Mouse (Mus musculus): ENCODE data around the gene Gm6169.
"Not testable (repeated sequence)": the region's sequence is repeated elsewhere in the genome, so short reads cannot be mapped to it uniquely, and the experiment has no call there.

Gm6169 gene

DNA sequence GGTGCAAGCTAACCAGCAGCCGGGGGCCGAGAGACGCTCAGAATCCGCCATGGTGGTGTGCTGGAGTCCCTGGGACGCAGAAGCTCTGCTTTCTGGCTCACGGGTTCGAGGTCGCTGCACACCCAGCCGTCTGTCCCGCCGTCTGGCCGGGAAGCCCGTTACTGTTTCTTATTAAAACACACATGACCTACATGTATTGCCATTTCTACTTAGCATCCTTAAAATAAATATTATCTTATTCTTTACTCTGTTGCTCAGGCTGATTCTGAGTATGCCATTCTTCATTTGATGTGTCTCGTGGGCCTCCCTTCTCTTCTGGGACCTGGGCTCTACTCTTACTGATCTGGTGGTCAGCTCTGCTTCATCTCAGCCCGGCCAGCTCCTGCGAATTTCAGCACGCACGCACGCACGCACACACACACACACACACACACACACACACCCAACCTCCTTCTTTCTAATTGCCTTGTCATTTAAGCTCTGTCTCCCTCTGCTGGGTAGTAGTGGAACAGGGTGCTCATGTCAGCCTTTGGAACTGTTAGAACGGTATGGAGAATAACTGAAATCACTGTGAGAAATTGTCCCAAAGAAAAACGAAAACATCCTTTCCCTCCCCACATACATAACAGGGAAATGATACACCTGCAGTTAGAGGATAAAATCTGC, at the start of gene Gm6169:
Gene Gm6169 (minus strand): TSS at position 51 of the 666 bp plus-strand sequence.
- ATAC-seq (ENCODE audit: low TSS enrichment) = peak; percentile 86

GRCm38 (mm10) chr13:97145834-97146233, 46.8 kb upstream of the Gm6169 start:
- no peak for ATAC-seq (ENCODE audit: low TSS enrichment)

GRCm38 (mm10) chr13:97142321-97142720, 43.3 kb upstream of the Gm6169 start:
- ATAC-seq (ENCODE audit: low TSS enrichment) = no peak

GRCm38 (mm10) chr13:97138404-97138931, 39.4 kb upstream of the Gm6169 start:
- ATAC-seq (ENCODE audit: low TSS enrichment) = not testable (repeated sequence)

DNA sequence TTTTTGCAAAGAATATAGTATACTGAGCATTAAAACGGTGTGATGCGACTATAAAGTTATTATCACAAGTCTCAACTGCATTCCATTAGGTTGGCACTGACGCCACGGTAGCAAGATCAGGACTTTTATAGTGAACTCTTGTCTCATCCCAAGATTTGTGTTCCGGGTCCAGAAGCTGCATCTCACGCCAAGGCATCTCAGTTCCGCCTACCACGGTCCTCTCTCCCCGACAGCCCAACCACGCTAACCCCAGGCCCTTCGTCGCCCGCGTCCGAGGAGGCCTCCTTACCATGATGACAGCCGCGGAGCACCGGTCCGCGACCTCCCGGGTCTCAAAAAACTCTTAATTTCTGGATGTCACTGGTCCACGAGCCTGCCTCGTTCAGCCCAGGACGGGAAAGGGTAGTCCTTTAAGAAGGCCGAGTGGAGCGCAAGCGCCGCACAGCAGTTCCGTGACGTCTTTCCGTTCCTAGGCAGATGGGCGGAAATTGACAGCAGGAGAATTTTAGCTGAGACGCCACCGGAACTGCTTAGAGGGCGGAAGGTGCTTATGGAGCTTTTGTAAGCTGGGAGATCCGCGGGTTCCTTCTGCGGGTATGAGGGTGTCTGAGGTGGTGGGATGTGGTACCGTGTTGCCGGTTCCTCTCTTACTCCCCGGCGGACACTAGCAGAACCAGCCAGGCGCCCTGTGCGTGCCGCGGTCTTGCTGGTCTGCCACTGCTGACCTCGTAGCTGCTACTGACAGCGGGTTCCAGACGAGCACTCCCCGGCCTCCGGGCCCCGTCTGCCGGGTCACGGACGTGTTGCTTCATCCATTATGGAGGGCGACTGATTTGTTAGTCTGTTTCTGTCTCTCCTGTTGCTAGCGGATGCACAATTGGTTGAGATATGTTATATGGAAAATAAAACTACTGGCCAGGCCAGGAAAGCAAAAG, 38.7 kb upstream of the Gm6169 start, which contains the start of the genes Gfm2 and Nsa2:
Gene Gfm2 (plus strand): TSS at position 472 of the 935 bp plus-strand sequence.
Gene Nsa2 (minus strand): TSS at position 472 of the 935 bp plus-strand sequence.
- peak; percentile 99 for ATAC-seq (ENCODE audit: low TSS enrichment)

DNA sequence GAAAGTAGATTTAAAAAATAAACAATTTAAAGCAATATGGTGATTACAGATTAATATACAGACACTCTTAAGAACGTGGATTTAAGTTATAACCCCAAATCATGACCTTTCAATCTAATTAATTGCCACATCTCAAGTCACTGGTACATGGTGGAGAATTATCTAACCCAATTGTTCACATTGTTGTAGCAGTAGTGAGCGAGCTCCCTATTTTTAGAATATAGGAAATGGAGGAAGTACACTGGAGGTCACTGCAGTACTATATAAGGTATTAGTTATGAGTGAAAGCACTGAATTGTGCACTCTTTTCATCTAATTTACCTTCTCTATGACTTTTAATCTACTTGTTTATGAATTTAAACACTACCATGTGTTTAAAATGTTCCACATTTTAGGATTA, 31.4 kb upstream of the Gm6169 start:
- not testable (repeated sequence) for ATAC-seq (ENCODE audit: low TSS enrichment)

DNA sequence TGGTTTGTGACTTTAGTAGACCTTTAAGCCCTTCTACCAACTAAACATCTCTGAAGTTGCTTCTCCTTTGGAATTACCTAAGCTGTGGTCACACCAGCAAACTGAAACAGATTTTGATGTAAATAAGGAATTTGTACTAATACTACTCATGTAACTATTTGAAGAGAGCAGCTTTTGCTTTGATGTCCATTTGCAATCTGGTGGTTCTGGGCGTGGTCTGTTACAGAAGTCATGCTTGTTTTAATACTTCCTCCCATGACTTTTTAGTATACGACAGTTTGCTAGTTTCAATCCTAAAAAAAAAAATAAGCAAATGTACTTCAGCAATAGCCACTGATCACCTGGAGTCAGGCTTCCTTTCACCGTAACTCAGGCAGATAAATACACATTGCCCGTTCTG, 30.6 kb upstream of the Gm6169 start:
- not testable (repeated sequence) for ATAC-seq (ENCODE audit: low TSS enrichment)

DNA sequence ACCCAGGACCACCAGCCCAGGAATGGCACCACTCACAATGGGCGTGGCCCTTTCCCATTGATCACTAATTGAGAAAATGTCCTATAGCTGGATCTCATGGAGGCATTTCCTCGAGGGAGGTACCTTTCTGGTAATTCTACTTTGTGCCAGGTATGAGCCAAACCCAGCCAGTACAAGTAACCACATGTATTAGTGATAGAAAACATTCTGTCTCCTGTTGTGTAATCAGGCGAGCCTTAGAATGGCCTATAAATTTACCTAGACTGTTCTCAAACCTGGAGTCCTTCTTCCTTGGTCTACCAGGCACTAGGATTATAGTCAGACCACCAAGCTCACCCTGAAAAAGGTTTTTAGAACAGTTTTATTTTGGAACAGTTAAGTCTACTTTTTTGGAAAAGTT, 22.3 kb upstream of the Gm6169 start:
- no peak for ATAC-seq (ENCODE audit: low TSS enrichment)

DNA sequence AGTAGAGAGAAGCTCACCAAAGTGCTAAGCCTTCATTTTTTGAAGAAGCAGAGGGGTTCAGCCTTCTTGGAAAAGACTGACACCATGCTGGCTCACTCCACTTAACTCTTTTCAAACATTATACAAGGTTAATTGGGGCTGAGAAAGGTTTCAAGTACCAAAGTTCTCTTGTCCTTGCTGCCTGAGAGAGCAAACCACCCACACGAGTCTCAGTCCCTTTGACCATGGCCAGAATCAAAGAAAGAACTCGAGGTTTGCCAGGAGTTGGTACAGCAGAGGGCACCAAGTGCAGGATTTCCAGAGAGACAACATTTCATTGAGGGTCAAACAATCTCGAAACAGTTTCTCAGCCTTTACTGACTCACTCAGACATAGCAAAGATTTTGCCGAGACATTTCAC, 10.0 kb upstream of the Gm6169 start:
- ATAC-seq (ENCODE audit: low TSS enrichment) = no peak

DNA sequence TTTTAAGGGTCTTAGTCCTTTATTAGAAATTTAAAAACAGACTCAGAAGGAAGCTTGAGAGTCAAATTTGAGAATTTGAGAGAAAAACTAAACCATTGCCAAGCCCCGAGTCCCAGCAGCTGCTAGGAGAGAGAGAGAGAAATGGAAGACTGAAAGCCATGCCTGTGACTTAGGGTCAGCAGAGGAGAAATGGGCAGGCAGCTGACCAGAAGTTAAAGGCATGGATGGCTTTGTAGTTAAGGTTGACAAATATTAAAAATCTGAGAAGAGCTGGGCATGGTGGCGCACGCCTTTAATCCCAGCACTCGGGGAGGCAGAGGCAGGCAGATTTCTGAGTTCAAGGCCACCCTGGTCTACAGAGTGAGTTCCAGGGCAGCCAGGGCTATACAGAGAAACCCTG, 8.7 kb upstream of the Gm6169 start:
- not testable (repeated sequence) for ATAC-seq (ENCODE audit: low TSS enrichment)

- 0 out of 2 replicates have a peak, but pooled peaks have one; percentile 47 for ATAC-seq (ENCODE audit: low TSS enrichment)
Measured at GRCm38 (mm10) chr13:97104996-97105395, 6.0 kb upstream of the Gm6169 start.

GRCm38 (mm10) chr13:97095726-97096125, 3.3 kb downstream of the Gm6169 start:
- ATAC-seq (ENCODE audit: low TSS enrichment) = peak; percentile 18; the same call in 1 of the 2 replicates

DNA sequence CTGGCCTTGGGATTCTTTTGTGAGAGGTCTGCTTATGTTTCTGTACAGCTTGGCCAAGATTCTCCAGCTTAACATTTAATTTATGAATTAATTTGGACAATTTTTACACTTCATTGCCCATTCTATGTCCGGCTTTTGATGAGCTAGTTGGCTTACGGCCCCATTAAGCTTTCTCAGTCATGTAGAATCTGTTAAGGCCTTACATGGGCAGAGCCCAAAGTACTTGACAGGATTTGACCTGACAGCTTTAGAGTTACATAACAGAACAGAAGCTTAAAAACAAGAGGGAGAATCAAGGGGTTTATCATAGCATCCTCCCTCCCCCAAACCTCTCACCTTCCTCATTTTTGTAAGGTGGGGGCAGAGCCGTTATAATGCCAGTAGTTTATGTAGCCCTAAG, 10.9 kb downstream of the Gm6169 start:
- ATAC-seq (ENCODE audit: low TSS enrichment) = no peak

- ATAC-seq (ENCODE audit: low TSS enrichment) = no peak
Measured at GRCm38 (mm10) chr13:97087421-97087820, 11.6 kb downstream of the Gm6169 start.

GRCm38 (mm10) chr13:97086316-97086715, 12.7 kb downstream of the Gm6169 start:
- ATAC-seq (ENCODE audit: low TSS enrichment) = no peak

- ATAC-seq (ENCODE audit: low TSS enrichment) = no peak
Measured at GRCm38 (mm10) chr13:97082432-97082831, 16.6 kb downstream of the Gm6169 start.

- no peak for ATAC-seq (ENCODE audit: low TSS enrichment)
Measured at GRCm38 (mm10) chr13:97080615-97081014, 18.4 kb downstream of the Gm6169 start.

- peak; percentile 39 for ATAC-seq (ENCODE audit: low TSS enrichment)
Measured at GRCm38 (mm10) chr13:97080201-97080600, 18.8 kb downstream of the Gm6169 start.

DNA sequence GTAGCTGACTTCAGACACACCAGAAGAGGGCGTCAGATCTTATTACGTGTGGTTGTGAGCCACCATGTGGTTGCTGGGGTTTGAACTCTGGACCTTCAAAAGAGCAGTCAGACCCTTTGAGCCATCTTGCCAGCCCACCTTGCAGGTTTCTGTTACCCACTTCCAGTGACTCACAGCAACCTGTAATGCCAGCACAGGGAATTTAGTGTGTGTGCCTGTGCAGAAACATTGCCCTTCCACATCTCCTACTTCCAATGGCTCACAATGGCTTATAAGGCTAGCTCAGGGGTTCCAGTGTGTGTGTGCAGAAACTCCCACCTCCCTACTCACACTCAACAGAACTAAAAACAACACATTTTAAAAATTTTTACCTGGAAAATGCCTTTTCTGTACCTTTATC, 21.5 kb downstream of the Gm6169 start:
- no peak for ATAC-seq (ENCODE audit: low TSS enrichment)

DNA sequence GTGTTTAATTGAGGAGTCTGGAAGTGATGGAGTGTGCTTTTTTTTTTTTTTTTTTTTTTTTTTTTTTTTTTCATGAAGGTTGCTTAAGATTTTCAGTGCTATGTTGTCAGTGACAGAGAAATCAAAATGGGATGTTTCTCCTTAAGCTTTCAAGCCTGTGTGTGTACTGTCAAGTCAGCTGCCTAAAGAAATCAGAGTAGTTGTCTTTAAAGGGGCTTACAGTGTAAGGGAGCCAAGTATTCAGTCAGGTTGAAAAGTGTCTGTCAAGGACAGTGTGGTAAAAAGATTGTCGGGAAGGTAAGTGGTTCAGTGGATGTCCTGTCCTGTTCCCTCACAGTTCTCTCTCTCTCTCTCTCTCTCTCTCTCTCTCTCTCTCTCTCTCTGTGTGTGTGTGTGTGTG, 25.5 kb downstream of the Gm6169 start:
- no peak for ATAC-seq (ENCODE audit: low TSS enrichment)

GRCm38 (mm10) chr13:97071626-97072241, 27.3 kb downstream of the Gm6169 start:
- ATAC-seq (ENCODE audit: low TSS enrichment) = peak; percentile 82

All from frontal cortex, adult (tissue).